Mouse (Mus musculus) CD4-positive helper T cell, adult 2 months (primary cell): Measurements from ENCODE around the gene Loxl4.

Source experiments
- DNase-seq: peaks from one replicate; pipeline ENCODE4 v3.0.0-alpha.2; 2012; ENCODE audit warnings: low read depth, missing footprints, low spot score

The Loxl4 gene

DNA sequence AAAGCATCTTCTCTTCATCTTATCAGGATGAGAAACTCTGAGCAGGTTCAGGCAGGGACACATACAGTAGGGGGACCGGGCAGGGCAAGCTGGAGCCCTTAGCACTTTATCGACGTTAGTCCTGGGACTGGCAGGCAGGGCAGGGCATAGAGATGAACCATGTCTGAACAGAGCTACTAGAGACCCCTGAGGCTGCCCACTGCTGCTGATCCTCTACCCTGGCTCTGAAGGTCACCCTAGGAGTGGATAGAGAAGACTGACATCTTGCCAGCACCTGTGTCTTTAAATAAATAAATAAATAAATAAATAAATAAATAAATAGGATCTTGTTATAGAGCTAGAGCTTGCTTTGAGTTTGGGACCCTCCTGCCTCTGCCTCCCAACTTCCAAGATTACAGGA lies 2.9 kb downstream of the Loxl4 start:
- DNase-seq, result no peak

DNA sequence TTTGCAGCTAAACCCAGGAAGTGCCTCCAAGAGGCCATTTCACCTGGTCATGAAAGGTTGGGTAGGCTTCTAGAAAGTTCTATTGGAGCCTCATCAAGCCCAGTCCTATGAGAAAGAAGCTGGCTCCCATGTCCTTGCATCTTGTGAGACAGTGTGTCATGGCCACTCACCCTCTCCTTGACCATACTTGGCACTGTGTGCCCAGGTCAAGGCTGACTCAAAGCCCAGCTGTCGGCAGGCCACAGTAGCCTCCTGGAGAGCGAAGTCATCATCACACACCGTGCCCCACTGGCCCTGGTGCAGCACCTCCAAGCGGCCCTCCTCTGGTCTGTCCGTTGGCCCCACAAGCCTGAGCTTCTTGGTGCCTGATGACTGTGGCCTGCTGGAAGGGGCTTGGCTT lies 4.5 kb downstream of the Loxl4 start:
- no peak for DNase-seq

GRCm38 (mm10) chr19:42602576-42602975 lies 10.0 kb downstream of the Loxl4 start:
- DNase-seq, result no peak

DNA sequence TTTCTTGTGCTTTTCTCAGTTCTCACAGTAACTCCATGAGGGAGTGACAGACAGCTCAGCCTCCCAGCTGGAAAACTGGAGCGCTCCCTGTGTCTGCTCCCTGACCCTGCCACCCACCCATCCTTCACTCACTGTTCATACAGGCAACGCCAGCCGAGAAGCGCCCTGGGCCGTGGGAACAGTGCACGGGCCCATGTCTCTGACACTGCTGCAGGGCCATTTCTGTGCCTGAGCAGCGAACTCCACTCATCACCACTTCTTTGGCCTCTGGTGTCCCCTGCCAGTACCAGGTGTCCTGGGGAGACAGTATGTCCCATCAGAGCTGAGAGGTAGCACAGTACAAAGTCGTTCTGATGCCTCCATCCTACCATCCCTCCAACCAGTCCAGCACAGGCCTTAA lies 10.6 kb downstream of the Loxl4 start:
- no peak for DNase-seq

DNA sequence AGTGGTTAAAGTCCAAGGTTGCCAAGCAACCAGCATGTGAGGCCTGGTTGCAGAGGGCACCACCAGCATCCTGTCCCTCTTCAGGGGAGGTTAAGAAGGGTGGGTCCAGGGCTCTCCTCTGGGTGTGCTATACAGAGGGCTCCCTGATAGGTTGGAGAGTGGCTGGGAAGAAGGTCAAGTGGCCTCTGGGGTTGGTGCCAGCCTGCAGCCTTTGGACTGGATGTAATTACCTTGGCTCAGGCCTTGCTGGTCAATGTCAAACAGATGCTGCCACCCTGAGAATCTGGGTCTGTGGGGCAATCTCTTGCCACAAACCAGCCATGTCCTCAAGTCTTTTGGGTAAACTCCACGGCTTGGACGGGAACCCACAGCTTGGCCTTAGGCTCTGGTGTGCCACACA lies 11.2 kb downstream of the Loxl4 start:
- DNase-seq, result no peak

GRCm38 (mm10) chr19:42600591-42600990 lies 12.0 kb downstream of the Loxl4 start:
- DNase-seq, result no peak

- DNase-seq, result no peak
Observed at GRCm38 (mm10) chr19:42599891-42600290, 12.7 kb downstream of the Loxl4 start.

GRCm38 (mm10) chr19:42597896-42598295 lies 14.7 kb downstream of the Loxl4 start:
- no peak for DNase-seq

- DNase-seq, result no peak
Observed at GRCm38 (mm10) chr19:42597286-42597685, 15.3 kb downstream of the Loxl4 start.

GRCm38 (mm10) chr19:42595066-42595465 lies 17.5 kb downstream of the Loxl4 start:
- no peak for DNase-seq

GRCm38 (mm10) chr19:42593456-42593855 lies 19.2 kb downstream of the Loxl4 start:
- no peak for DNase-seq

- DNase-seq, result no peak
Observed at GRCm38 (mm10) chr19:42591534-42591933, 21.1 kb downstream of the Loxl4 start.

- DNase-seq, result no peak
Observed at GRCm38 (mm10) chr19:42589246-42589645, 23.4 kb downstream of the Loxl4 start.

GRCm38 (mm10) chr19:42587704-42588103 lies 24.9 kb downstream of the Loxl4 start:
- DNase-seq, result no peak

DNA sequence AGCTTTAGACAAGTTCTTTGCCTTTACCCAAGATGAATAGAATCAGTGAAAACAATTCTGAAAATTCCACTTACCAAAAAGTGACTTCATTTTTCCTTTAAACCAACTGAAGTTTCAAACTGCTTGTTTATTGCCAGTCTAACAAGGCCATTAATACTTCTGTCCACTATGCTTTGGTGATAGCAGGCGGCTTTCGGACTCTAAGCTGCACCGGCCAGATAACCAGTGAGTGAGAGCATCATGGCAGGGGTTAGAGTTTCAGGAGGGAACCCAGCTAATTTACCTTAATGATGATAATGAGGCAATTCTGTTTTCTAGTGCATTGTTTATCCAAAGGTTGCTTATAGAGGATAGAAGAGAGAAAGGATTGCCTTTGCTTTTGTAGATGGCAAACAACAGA lies 28.4 kb downstream of the Loxl4 start:
- no peak for DNase-seq

GRCm38 (mm10) chr19:42583677-42584076 lies 28.9 kb downstream of the Loxl4 start:
- DNase-seq, result no peak

DNA sequence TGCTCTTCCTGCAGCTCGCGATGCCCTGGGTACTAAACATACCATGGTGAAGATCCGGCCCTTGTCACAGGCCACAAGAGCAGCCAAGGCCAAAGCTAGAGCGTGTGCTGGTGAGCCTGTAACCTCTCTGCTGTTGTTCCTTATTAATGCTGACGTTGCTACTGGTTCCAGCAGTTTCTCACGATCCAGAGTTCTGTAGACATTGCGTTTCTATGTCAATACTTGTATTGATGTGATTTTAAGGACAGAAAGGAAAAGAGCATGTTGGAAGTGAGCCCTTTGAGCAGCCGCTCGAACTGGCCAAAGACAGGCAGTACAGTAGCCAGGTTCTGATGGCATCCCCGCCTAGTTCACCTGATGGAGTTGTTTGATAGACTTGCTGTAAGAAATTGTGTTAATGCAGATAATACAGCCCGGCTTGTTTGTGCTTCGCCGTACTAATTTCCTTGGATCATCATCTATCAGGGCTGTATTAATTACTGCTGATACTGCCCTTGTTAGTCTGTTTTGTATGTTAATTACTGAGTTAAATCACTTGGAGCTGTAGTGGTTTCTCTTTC lies 29.7 kb downstream of the Loxl4 start:
- DNase-seq, result no peak

DNA sequence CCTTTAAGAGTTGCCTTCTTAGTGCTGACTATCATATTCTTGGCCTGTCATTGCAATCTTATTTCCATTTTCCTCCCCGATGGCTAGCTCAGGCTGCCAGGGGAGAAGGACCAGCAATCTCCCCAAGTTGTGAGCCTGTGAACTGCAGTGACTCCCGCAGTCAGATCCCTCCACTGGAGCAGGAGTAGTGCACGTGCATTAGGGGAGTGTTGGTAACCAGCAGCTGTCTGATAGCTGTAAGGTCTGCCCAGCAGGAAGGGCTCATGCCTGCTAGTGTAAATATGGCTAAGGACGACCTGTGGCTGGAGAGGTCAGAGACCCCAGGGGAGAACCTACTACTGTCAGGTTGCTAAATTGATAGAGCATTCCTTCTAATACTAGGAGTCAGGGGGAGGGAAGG lies 31.9 kb downstream of the Loxl4 start:
- no peak for DNase-seq

DNA sequence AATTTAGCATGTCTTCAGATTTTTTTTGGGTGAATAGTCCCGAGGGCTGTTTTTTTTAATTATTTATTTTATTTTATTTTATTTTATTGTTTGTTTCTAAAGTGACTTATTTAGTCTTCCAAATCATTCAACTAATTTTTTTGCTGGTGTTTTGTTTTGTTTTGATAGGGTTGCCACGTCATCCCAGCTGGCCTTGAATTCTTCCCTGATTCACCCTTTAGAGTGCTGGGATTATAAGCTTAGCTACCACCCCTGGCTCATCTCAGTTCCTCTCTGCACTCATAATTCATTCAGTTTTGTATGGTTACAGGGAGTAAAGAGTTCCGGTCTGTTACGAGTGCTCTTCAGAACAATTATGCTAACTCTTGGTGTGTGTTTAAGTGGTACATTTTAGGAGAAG lies 34.0 kb downstream of the Loxl4 start:
- no peak for DNase-seq

GRCm38 (mm10) chr19:42576856-42577255 lies 35.8 kb downstream of the Loxl4 start:
- DNase-seq, result no peak

DNA sequence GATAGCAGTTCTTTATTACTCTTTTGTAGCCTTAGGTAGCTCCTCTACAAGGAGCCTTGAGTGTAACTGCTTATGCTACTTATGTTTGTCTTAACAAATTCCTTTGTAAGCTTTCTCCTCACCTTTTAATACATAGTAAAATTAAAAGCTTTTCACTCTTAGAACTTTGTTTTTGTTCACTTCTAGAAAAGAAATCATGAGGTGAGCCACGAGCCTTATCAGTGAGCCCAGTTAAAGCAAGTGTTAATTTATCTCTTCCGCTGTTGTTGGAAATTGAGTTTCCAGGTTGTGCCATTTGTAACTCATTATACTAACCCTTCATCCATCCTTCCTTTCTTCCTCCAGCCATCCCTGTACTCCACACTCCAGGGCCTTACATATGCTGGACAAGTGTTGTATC lies 37.3 kb downstream of the Loxl4 start:
- no peak for DNase-seq

DNA sequence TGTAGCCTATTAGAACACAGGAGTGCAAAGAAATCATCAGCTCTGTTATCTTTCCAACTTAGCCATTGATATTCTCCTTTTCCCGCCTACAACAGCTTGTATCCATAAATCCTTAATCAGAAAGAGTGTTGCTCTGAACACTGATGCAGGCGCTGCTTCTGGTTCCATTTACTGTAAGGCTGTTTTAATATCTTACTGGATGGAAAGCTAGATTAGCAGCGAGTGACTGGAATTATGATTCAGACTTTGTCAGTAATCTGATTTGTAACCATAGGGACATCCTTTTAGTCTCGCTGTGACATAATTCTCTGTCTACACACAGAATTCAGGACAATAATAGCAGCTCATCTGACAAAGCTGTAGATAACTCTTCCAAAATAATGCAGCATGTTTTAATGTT lies 41.3 kb downstream of the Loxl4 start:
- DNase-seq, result no peak

- DNase-seq, result no peak
Observed at GRCm38 (mm10) chr19:42569076-42569475, 43.5 kb downstream of the Loxl4 start.

DNA sequence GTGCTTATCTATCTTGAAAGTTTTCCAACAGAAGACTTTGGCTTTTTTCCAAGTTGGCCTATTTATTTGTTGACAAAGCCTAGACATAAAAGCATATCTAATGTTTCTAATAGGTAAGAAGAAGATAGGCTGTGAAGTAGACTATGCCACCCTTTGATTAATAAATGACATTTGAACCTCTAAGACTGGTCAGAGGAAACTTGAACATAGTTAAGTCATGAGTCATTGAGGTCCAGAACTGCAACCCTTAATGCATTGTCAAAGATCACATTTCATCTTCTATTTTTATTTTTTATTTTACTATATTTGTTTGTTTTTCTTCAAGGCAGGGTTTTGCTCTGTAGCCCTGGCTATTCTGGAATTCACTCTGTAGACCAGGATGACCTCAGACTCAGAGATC lies 45.6 kb downstream of the Loxl4 start:
- no peak for DNase-seq
